Mouse (Mus musculus) activated CD4-positive, CD25-positive, alpha-beta regulatory T cell, adult 9 weeks (primary cell): Measurements from ENCODE around the gene Gm10974. TPM values are rescaled to one million over a fixed set of nuclear protein-coding genes. Genes with fewer than 3 reads are reported as not detected.

Experiments
- polyA plus RNA-seq: library from polyadenylated mRNA; unstranded; fragments of 100-300 nt; shearing (Covaris generic); gene quantifications from one replicate; pipeline ENCODE4 v1.2.1, GENCODE M21; 2017

The Gm10974 gene
- polyA plus RNA-seq, result not detected

DNA sequence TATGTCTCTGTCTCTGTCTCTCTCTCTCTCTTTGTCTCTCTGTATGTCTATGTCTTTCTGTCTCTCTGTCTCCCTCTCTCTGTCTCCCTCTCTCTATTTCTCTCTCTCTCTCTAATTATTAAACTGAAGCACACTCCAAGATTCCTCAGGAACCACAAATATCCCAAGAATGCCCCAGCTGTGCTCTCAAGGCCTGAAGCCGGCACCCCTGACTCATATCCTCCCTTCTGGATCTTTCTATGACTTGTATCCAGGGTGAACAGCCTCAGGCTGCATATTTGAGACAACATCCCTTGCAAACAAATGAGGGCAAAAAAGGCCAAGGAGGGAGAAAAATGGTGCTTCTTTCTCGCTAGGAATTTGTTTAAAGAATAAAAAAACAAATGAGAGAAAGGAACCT lies at the start of gene Gm10974:
Gene Gm10974 (plus strand): TSS at position 2 of the 400 bp plus-strand sequence.

DNA sequence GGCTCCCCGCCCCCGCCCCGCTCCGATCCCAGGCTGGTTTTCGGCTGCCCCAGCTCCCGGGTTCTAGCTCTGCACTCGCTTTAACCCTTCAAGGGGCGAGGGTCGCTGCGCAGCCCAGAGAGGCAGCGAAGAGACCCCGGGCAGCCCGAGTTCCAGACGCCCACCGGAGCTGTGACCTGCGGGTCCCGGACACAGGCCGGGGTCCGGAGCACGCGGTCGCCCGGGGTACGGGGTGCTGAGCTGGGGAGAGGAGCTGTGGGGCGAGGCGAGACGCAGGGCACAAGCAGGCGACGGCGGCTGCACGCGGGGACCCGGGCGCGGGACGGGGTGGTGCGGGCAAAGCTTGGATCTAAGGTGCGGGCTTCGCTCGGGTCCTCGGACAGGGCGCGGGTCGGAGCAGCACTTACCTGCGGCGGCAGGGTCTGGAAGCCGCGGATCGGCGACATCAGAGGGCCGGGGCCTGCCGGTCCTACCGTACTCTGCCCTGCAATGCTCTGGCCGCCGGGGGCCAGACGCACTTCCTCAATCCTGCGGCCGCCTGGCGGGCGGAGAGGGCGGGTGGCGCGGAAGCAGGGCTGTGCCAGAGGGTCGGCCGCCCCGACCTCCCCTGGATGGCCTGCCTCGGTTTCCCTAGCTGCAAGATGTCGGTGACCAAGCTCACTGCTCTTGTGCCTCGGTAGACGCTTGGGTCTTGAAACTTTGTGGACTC lies 22.3 kb downstream of the Gm10974 start, which contains the start of gene Lrrk1:
Gene Lrrk1 (minus strand): TSS at position 538 of the 709 bp plus-strand sequence.

DNA sequence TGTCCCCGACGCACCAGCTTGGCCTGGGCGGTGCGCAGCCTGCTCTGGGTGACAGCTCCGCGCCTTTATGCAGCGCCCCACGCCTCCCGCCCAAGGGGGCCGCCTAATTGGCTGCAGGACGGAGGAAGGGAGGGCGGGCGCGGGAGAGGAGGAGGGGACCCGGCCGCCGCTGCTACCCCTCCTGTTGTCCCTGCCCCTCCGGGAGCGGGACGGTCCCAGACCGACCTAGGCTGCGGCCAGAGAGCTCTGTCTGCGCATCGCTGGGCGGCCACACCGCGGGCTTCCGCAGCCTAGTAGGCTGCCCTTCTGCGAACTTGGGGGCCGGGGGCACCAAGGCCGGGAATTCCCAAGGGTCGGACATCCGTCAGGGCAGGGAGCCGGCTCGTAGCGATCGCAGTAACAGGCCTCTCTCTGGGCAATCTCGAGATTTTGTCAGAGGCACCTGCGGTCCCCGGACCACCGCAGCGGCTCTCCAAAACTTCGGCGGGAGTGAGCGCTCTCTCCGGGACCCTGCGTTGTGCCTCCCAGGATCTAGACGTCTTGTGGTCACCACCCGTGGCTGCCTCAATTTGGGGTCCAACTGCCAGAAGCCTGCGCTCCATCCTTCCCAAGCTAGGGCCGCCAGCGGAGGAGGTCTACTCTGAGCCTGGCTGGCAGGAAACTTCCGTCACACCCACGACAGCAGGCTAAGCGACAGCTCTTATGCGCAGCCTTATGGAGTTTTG lies 61.9 kb downstream of the Gm10974 start, which contains the start of gene Aldh1a3:
Gene Aldh1a3 (minus strand): TSS at position 81 of the 725 bp plus-strand sequence.

Other genes with a start within 250 kb of the Gm10974 start
- 4.5 TPM for gene Lrrk1, start 22.4 kb downstream of the Gm10974 start, polyA plus RNA-seq
- gene Aldh1a3, start 61.6 kb downstream of the Gm10974 start, polyA plus RNA-seq, result not detected